Mouse (Mus musculus) C2C12 (cell line): ENCODE measurements around the gene Gcc2. TPM values are rescaled to one million over a fixed set of nuclear protein-coding genes. Genes with fewer than 3 reads are reported as not detected.

ENCODE experiments used
- H3K27me3 ChIP-seq: one replicate; pipeline ENCODE4 v1.6.1; 2011; ENCODE audit not compliant: control insufficient read depth, insufficient read depth, insufficient read length
- H3K36me3 ChIP-seq: one replicate; pipeline ENCODE4 v1.6.1; 2011; ENCODE audit not compliant: control insufficient read depth, insufficient read depth
- H3K4me3 ChIP-seq: one replicate; pipeline ENCODE4 v1.5.1; 2011; ENCODE audit warnings: mild to moderate bottlenecking, control low read depth; ENCODE audit not compliant: poor library complexity, insufficient read depth, severe bottlenecking
- H3K79me2 ChIP-seq: one replicate; pipeline ENCODE4 v1.6.1; 2011; ENCODE audit not compliant: control insufficient read depth, insufficient read depth
- H3K79me3 ChIP-seq: one replicate; pipeline ENCODE4 v1.6.1; 2011; ENCODE audit warnings: low read depth, control low read depth
- H3ac ChIP-seq: one replicate; pipeline ENCODE3; 2011; ENCODE audit warnings: low read depth; ENCODE audit not compliant: control insufficient read depth, insufficient read length
- CEBPB ChIP-seq: IDR thresholded peaks from one replicate; pipeline ENCODE4 v1.6.1; 2011; ENCODE audit warnings: low read depth, mild to moderate bottlenecking, control low read depth, moderate library complexity
- CTCF ChIP-seq: IDR thresholded peaks from one replicate; pipeline ENCODE4 v1.5.1; 2011; ENCODE audit not compliant: control insufficient read depth, insufficient read depth, insufficient read length
- FOSL1 ChIP-seq: IDR thresholded peaks from one replicate; pipeline ENCODE4 v1.8.0; 2011; ENCODE audit warnings: mild to moderate bottlenecking, low read length; ENCODE audit not compliant: poor library complexity, insufficient read depth, severe bottlenecking
- MAX ChIP-seq: IDR thresholded peaks from one replicate; pipeline ENCODE4 v1.6.1; 2011; ENCODE audit warnings: mild to moderate bottlenecking, control low read depth
- MYOD1 ChIP-seq: IDR thresholded peaks from one replicate; pipeline ENCODE4 v1.6.1; 2011; ENCODE audit warnings: low read depth; ENCODE audit not compliant: control insufficient read depth, insufficient read length
- MYOG ChIP-seq: IDR thresholded peaks from one replicate; pipeline ENCODE4 v1.6.1; 2011; ENCODE audit not compliant: control insufficient read depth, insufficient read length; ENCODE audit errors: extremely low read depth
- USF1 ChIP-seq: IDR thresholded peaks from one replicate; pipeline ENCODE4 v1.6.1; 2011; ENCODE audit warnings: low read depth, mild to moderate bottlenecking, control low read depth, moderate library complexity
- polyA plus RNA-seq: library from polyadenylated mRNA; unstranded; fragments of >200 nt; fragmentation: generic; extraction: Trizol; gene quantifications from one replicate; pipeline ENCODE4 v1.2.1, GENCODE M21; 2012; ENCODE audit warnings: missing spikeins

Gcc2 gene
- polyA plus RNA-seq, 1 experiment, result 4.1 TPM

GRCm38 (mm10) chr10:58294246-58294645 lies 38.9 kb downstream of the Gcc2 start:
- Histone ChIP-seq H3K27me3 (no peaks in the 10 kb centered on the region), H3K36me3 (peaks cover 97% of the 10 kb centered on the region), H3K79me2 (no peaks in the 10 kb centered on the region), H3K4me3 (no peak overlapping the region), H3ac (no peak overlapping the region), H3K79me3 (no peaks in the 10 kb centered on the region)
- TF ChIP-seq FOSL1 (no peak), CEBPB (no peak), MYOD1 (no peak), USF1 (no peak), MYOG (no peak), CTCF (no peak), MAX (no peak)

- Histone ChIP-seq H3K79me2 (no peaks in the 10 kb centered on the region), H3ac (no peak overlapping the region), H3K79me3 (no peaks in the 10 kb centered on the region), H3K4me3 (no peak overlapping the region), H3K36me3 (peaks cover 98% of the 10 kb centered on the region), H3K27me3 (no peaks in the 10 kb centered on the region)
- no peak for TF ChIP-seq USF1
- TF ChIP-seq MYOD1, result no peak
- TF ChIP-seq FOSL1, result no peak
- TF ChIP-seq CTCF, result no peak
- TF ChIP-seq MAX, result no peak
- no peak for TF ChIP-seq MYOG
- TF ChIP-seq CEBPB, result no peak
These were observed 40.3 kb downstream of the Gcc2 start for GRCm38 (mm10) chr10:58295605-58296004.

- no peaks in the 10 kb centered on the region for H3K79me3 ChIP-seq
- no peak overlapping the region for H3K4me3 ChIP-seq
- peaks cover 48% of the 10 kb centered on the region for H3K36me3 ChIP-seq
- H3K79me2 ChIP-seq, result no peaks in the 10 kb centered on the region
- no peak overlapping the region for H3ac ChIP-seq
- TF ChIP-seq MYOG, result no peak
- no peak for TF ChIP-seq CTCF
- TF ChIP-seq USF1, result no peak
- no peak for TF ChIP-seq CEBPB
- no peak for TF ChIP-seq MAX
- TF ChIP-seq MYOD1, result no peak
- no peak for TF ChIP-seq FOSL1
- no peaks in the 10 kb centered on the region for H3K27me3 ChIP-seq
These were observed 49.7 kb downstream of the Gcc2 start for GRCm38 (mm10) chr10:58304996-58305395.

- peaks cover 39% of the 10 kb centered on the region for H3K36me3 ChIP-seq
- no peaks in the 10 kb centered on the region for H3K27me3 ChIP-seq
- H3K4me3 ChIP-seq, result no peak overlapping the region
- TF ChIP-seq MYOG (no peak), MAX (no peak), CEBPB (no peak), MYOD1 (no peak), CTCF (no peak), FOSL1 (no peak), USF1 (no peak)
- no peaks in the 10 kb centered on the region for H3K79me2 ChIP-seq
- H3ac ChIP-seq, result no peak overlapping the region
- H3K79me3 ChIP-seq, result no peaks in the 10 kb centered on the region
These were observed 51.6 kb downstream of the Gcc2 start for GRCm38 (mm10) chr10:58306897-58307296.

- no peaks in the 10 kb centered on the region for H3K79me3 ChIP-seq
- TF ChIP-seq MYOG, result no peak
- TF ChIP-seq CEBPB, result peak; percentile 16
- no peaks in the 10 kb centered on the region for H3K79me2 ChIP-seq
- no peak overlapping the region for H3K4me3 ChIP-seq
- H3K27me3 ChIP-seq, result no peaks in the 10 kb centered on the region
- H3ac ChIP-seq, result no peak overlapping the region
- H3K36me3 ChIP-seq, result peaks cover 25% of the 10 kb centered on the region
These were observed 55.5 kb downstream of the Gcc2 start for GRCm38 (mm10) chr10:58310791-58311190.

GRCm38 (mm10) chr10:58312887-58313286 lies 57.6 kb downstream of the Gcc2 start:
- Histone ChIP-seq H3K27me3 (no peaks in the 10 kb centered on the region), H3ac (no peak overlapping the region), H3K4me3 (no peak overlapping the region), H3K36me3 (peaks cover 24% of the 10 kb centered on the region), H3K79me3 (no peaks in the 10 kb centered on the region), H3K79me2 (no peaks in the 10 kb centered on the region)
- TF ChIP-seq USF1, result no peak
- TF ChIP-seq FOSL1, result no peak
- TF ChIP-seq CTCF, result no peak
- TF ChIP-seq MYOD1, result no peak
- no peak for TF ChIP-seq MYOG
- TF ChIP-seq MAX, result no peak
- no peak for TF ChIP-seq CEBPB
